Mouse (Mus musculus): ENCODE data around the gene Cfi.

The Cfi gene

DNA sequence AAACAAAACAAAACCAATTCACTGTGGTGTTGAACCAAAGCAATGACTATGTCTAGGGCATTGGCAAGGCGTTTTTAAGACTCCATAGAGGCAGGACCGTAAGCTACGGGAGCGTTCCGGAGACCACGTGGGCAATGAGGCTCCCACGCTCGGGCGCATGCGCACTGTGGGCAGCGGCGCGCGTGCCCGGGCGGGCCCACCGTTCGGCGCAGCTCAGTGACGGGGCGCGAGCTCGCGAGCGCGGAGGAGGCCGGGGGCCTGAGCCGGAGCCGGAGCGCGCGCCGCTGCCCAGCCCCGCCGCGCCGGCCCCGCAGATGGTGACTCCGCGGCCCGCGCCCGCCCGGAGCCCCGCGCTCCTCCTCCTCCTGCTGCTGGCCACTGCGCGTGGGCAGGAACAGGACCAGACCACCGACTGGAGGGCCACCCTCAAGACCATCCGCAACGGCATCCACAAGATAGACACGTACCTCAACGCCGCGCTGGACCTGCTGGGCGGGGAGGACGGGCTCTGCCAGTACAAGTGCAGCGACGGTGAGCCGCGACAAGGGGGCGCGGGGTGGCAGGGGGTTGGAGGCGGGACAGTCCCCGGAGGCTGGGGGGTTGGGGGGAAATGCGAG, 42.8 kb downstream of the Cfi start, which contains the start of gene Pla2g12a:
Gene Pla2g12a (plus strand): TSS at position 202 of the 617 bp plus-strand sequence.
- DNase-seq: peak; percentile 95

DNA sequence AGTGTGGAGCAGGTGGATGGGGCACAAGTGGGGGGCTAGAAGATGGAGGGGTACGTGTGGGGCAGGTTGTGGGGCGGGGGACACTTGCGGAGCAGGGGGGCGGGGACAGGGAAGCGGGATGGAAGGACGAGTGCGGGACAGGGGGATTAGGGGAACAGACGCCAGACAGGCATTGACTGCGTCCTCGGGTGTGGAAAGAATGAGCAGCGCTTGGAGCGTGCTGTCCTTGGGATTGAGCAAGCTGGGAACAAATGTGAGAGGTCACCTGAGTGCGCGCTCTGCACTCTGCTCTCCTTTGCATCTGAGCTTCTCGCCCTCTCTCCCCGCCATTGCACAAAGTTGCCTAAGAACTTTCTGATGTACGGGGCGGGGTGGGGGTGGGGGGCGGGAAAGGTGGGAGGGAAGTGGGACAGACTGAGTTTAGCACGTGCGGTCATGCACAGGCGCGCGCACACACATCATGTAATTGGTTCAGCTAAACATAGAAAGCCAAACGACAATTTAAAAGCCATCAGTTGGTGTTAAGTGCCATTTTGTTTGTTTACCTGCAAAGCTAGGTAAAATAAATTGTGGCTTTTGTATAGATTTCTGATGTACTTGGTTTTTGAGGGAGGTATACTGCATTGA, 43.6 kb downstream of the Cfi start:
- DNase-seq: no peak

DNA sequence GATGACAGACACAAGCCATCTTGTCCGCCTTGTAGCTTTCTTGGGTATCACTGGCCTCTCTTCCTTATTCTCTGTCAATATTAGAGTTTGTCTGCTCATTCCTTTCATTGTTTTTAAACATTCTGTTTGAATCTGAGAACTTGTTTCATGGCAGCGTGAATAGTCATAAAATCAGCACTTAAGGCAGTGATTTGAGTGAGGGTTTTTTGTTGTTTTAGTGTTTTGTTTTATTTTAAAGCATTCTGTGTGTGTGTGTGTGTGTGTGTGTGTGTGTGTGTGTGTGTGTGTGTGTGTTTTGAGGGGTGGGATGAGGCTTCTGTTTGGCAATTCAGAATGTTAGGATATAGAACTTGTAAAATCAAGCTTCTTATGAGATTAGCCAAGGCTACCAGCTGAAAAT, 44.2 kb downstream of the Cfi start:
- no peak for DNase-seq

DNA sequence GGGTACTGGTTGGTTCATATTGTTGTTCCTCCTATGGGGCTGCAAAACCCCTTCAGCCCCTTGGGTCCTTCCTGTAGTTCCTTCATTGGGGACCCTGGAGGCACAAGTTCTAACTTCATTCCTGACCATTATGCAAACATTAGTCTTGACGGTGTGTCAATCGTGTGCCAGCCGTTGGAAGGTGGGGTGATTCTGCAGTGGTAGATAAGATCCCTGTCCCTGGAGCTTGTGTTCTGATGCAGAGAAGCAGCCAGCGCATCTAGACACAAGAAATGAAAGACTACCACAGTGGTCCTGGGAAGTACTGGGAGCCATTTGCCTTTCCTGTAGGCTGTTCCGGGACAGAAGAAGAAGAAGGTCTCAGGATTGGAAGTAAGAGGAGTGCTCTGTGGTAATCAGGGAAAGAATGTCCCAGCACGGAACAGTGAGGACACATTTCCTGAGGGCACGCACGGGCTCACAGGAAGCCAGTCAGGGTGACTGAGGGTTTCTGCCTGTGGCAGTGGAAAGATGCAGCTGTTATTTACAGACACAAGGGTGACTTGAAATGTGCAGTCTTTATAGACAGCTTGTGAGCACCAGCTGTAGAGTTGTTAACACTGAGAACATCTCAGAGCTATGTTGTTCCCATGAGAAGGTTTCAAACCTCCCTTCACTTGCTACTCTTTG, 45.4 kb downstream of the Cfi start:
- no peak for DNase-seq

DNA sequence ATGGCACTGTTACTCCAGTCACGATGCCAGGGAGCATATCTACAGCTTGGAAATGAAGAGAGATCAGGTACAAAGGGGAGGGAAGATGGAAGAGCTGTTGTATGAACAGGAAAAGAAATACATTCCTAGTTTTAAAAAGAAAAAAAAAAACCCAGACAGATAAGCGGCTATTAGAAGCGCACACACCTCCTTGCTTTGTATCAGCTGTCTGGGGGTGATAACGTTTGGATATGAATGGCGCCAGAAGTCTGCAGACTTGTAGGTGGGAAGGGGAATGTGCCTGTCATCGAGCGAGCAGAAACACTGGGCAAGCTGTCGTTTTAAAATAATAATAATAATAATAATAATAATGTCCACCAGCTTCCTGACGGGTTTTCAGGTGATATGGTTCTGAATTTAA, 49.9 kb downstream of the Cfi start:
- no peak for DNase-seq

DNA sequence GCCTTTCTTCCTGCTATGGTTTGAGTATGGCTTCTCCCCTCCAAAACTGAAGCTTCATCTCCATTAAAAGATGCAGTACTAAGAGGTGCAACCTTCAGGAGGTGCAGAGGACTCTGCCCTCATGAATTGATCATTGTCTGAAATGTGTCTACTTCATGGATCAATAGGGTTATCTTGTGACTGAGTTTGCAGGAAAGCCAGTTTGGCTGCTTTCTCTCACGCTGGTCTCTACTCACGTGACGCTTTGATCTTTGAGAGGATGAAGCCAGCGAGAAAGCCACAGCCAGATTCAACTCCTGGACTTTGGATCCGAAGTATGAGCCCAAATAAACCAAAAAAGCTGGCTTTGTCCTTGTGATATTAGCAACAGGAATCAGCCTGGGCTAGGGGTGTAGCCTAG, 50.7 kb downstream of the Cfi start:
- no peak for DNase-seq

DNA sequence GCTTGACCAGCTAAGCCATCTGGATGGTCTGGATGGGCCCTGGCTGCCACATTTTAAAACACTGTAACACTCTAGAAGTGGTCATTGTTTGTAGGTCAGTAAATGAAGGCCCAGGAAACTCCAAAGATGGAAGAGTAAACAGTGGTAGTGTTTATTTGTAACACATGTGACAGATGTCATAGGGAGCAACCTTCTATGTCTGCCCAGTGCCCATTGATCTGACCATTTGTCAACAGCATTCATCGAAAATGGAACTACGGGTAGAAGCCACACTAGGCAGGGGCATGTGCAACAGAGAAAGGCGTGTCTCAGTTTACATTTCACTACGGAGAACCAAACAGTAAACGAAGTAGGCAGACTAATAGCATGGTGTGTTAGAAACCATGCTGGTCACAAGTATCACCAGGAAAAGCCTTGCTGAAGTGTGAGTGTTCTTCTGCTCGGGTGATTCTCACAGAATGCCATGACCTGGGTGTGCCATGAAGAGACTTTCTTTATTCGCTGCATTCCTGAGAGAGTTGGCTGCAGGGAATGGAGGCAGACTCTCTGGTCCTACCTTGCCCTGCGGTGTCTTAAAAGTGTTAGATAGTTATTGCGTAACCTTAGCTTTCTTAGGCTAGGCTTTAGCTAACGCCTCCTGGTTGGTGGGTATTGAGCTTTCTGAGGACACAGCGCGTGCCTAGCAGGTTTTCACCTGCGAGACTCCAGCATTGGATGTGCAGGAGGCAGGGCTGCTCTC, 52.3 kb downstream of the Cfi start:
- no peak for DNase-seq

DNA sequence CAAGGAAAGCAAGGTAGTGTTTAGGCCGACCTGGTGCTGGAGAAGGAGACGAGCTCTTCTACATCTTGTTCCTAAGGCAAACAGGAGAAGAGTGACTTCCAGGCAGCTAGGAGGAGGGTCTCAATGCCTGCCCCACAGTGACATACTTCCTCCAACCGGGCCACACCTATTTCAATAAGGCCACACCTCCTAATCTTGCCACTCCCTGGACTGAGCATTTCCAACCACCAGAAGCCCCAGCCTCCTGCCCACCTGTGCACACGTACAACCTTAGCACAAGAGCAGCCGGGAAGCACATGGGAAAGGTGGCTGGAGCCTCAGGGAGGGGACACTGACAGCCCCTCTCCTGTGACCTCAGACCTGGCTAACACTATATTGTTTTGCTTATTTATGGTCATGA, 56.3 kb downstream of the Cfi start:
- DNase-seq: no peak

DNA sequence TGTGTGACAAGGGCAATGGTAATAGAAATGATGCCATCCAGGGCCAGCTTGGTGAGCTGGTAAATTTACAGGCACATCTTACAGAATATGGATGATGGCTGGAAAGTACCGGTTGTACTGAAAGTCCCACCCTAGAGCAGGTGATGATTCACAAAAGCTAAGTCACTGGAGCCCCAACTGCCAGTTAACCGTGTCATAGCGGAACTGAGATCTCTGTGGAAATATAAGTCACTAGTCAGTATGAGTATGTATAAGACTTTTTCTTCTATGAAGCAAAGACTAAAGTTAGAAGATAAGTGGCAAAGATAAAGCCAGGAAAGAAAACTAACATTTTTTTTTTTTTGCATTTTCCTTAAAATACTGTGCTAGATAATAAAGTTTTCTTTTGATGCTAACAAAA, 57.5 kb downstream of the Cfi start:
- no peak for DNase-seq

DNA sequence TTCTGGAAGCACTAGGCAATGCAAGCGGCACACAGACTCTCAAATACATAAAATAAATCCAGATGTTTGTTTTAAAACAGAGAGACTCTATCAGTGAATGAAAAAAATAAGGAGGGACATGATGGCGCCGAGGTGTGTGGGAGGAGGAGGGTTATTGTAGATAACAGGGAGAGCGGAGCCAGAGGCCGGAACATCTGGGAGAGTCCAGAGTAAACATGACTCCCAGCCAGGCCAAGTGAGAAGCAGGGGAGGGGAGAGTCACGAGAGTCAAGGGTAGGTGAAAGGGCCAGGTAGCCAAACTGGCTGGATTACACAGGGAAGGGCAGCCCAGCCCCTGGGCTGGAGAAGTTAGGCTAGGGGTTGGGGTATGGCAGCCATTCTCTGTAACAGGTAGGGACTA, 60.9 kb downstream of the Cfi start:
- no peak for DNase-seq

DNA sequence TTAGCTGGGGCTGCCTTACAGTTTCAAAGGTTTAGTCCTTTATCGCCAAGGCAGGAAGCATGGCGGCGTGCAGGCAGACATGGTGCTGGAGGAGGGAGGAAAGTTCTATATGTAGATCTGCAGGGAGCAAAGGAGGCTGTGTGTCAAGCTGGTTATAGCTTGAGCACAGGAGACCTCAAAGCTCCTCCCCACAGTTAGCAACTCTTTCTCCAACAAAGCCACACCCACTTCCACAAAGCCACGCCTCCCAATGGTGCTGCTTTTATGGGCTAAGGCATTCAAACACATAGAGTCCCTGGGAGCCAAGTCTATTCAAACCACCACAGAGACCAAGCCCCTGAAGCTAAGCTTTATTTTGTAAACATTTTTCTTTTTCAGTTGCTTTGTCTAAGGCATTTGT, 63.2 kb downstream of the Cfi start:
- no peak for DNase-seq

DNA sequence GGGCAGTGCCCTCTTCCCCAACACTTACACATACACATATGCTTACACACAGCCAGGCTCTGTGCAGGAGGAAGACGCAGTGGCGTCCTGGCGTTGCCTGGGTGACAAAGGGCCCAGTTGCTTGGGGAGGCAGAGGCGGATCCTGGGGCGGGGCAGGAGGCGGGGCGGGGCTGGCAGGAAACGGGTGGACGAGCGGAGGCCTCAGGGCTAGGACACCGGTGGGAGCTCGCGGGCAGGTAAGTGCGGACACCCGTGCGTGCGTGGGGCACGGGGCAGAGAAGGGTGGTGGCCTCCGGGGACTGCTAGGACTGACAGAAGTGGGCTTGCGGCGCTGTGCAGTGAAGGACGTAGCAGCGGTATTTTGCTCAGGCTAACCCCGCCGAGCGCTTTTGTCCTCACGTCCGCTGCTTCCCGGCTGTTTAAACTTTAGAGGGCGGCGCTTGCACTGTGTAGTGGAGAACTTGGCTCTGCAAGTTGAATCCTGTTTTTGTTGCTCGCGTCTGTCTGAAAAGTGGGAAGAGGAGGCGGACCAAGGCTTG, 65.7 kb downstream of the Cfi start, which contains the start of gene Casp6:
Gene Casp6 (plus strand): TSS at position 155 of the 539 bp plus-strand sequence.
- peak; percentile 61 for DNase-seq

DNA sequence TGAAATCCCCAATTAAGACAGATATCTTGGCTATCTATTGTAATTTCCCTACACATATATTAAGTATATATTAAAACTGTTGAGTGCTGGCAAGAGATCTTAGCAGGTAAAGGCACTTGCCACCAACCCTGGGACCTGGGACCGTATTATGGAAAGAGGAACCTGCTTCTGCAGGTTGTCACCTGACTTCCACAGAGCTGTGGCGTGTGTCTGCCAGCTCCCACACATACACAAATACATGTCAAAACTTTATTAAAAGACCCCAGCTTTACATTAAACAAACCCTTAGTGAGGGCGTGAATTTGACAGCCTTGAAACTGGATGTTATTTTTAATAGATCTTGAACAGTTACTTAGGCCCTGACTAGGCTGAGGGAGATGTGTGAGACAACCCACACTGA, 67.7 kb downstream of the Cfi start:
- DNase-seq: no peak

DNA sequence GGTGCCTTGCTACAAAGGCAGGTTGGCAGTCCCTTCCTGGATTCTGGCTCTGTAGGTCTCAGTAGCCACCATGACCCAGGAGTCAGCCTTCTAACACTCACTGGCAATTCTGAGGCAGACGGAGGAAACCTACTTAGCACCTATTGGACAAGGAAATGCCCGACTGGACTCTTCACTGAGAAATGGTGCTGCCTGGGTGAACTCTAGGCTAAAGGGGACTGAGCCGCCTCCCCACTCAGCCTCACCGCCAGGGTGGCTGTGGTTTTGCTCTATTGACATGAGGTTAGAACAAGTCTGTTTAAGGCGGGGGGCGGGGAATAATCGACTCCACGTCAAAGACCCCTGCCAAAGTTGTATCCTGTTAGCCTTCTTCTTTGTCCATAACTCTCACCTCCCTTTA, 68.2 kb downstream of the Cfi start:
- DNase-seq: no peak

DNA sequence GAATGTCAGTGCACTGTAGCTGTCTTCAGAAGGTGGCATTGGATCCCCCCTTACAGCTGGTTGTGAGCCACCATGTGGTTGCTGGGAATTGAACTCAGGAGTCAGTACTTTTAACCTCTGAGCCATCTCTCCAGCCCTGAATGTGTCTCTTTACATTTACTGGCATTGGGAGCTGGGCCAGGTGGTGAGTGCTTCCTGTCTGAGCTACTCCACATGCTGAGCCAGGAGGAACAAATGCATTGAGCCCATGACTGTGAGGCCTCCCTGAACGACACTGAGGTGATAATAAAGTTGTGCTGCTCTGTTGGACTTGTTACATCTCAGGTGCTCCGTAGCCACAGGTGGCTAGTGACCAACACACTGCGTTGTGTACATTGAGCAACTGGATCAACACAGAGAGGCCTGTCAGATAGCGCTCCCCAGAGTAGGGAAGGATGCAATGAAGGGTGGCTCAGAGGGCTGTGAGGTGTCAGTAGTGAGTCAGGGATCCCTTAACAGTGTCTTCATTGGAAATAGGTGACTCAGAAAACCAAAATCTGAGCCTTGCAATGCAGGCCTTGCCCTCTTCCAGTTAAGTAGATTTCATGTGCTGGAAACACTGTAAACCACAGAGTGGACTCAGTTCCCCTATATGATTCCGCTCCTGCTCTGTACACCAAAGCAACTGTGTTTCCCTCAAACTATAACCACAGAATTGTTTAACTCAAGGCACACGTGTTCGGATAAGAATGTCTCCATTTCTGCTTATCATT, 68.9 kb downstream of the Cfi start:
- no peak for DNase-seq

DNA sequence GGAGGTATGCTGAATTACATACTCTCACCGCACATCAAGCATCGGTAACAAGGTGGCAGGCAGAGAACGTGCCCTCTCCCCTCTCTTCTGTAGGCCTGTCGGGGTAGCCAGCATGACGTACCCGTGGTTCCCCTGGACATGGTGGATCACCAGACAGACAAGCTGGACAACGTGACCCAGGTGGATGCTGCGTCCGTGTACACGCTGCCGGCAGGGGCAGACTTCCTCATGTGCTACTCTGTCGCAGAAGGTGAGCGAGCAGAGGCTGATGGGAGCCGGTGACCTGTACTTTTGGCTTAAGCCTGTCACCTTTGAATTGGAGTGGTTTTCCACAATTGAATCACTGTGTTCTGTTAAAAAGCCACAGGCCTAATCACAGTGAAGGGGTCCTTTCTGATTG, 76.3 kb downstream of the Cfi start:
- DNase-seq: no peak

DNA sequence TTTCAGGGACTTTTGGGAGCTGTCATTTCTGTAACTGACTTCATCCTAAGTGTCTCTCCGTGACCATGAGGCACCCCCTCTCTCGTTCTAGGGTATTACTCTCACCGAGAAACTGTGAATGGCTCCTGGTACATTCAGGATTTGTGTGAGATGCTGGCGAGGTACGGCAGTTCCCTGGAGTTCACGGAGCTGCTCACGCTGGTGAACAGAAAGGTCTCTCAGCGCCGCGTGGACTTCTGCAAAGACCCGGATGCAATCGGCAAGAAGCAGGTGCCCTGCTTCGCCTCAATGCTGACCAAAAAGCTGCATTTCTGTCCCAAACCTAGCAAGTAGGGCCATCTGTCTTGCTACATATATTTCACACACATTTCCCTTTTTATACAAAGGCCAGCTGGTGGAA, 77.6 kb downstream of the Cfi start:
- no peak for DNase-seq

DNA sequence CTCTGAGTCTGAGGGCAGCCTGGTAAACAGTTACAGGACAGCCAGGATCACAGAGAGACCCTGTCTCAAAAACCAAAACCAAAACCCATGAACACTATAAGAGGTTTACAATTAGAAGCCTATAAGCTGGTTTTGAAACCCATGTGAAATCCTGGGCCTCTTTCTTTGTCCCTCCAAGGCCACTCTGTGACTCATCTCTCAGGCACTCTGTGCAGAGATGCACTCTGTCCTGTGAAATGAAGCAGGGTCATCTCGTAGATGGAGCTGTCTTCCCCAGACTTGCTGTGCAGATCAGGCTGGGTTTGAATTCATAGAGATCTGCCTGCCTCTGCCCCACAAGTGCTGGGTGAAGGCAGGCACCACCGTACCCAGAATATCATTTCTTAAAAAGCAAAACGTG, 81.7 kb downstream of the Cfi start:
- DNase-seq: no peak

DNA sequence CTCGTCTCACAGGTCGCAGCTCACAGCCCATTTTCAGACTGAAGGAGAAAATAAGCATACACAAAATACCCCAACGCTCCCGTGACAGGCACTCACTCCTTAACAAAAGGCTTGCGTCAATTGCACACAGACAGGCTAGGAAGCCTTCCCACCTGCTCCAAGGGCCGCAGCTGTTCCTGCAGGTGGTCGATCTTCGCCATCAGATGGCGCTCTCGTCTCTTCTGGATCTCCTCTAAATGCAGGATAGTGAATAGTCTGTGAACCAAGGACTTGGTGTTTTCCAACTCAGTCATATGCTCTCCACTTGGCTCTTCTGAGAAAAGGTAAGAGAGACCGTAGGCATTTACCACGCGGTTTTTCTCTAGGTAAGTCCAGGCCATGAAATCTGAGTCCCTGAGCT, 82.8 kb downstream of the Cfi start:
- peak; percentile 66 for DNase-seq

DNA sequence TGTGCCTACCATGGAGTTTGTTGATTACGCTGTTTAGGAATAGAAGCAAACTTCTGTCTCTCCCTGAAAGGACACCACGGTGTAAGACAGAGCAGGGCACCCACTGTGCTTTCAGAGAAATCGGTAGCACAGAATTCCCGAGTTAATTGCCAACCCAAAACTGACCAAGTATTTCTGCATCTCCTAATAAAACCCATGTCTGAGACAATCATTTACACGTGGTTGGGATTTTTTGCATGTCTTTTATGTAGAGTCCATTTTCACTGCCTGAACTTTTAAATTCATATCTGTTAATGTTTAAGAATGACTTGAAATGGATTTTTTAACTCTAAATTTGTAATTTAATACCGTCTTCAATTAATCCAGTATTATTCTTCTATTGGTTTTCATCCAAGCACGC, 87.9 kb downstream of the Cfi start:
- no peak for DNase-seq

Data from right cerebral cortex, postnatal 4 days (tissue).